Mouse (Mus musculus): ENCODE data around the gene Gm20532.

DNA sequence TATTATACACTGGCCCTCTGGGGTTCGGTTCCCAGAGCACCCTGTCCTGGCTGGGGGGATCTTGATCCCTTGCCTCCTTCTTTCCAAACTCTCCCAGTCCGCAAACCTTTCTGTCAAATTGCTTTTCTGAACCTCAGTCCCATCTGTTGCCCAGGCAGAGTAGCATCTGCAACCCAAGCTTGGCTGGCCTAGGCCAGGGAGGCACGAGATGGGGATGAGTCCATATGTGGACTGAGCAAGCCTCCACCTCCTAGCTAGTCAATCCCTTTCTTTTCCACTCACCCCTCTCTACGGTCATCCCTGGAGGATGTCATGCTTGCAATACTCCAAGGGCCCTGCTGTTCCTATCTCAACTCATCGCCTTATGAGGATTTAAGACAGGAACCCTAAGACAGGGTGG is 16.2 kb downstream of the Gm20532 start:
- TF ChIP-seq CTCF (IDR thresholded peaks at IDR 0.05; ENCODE audit: control insufficient read depth, insufficient read depth, low read length) (no peak), POLR2A (IDR thresholded peaks at IDR 0.05; ENCODE audit: borderline replicate concordance, control insufficient read depth, low read depth, low read length) (no peak)
